Mouse (Mus musculus): ENCODE measurements around the gene Rrp9.

GRCm38 (mm10) chr9:106449947-106450346 lies 25.8 kb upstream of the Rrp9 start:
- TF ChIP-seq CTCF (IDR thresholded peaks at IDR 0.05; ENCODE audit: control insufficient read depth, insufficient read depth, insufficient read length) (no peak), USF1 (IDR thresholded peaks at IDR 0.05; ENCODE audit: low read depth) (no peak), MYOD1 (IDR thresholded peaks at IDR 0.05; ENCODE audit: control insufficient read depth, insufficient read length, low read depth) (no peak), MAX (IDR thresholded peaks at IDR 0.05) (no peak), MYOG (IDR thresholded peaks at IDR 0.05; ENCODE audit: control insufficient read depth, extremely low read depth, insufficient read length) (no peak)

Data from C2C12 (cell line).